Mouse (Mus musculus): ENCODE measurements around the gene Iqcf3. TPM values are rescaled to one million over a fixed set of nuclear protein-coding genes. Genes with fewer than 3 reads are reported as not detected.

The Iqcf3 gene
- polyA plus RNA-seq, 1 experiment from 2014 or later = not detected

GRCm38 (mm10) chr9:106576112-106576511 lies 14.7 kb upstream of the Iqcf3 start:
- no peaks in the 10 kb centered on the region for H3K4me1 ChIP-seq (ENCODE audit: control insufficient read depth, insufficient read depth, low read length)
- WGBS = 74% methylated on average over 2 of the region's 2 CpGs

GRCm38 (mm10) chr9:106573366-106573765 lies 11.9 kb upstream of the Iqcf3 start:
- 80% methylated on average over 5 of the region's 5 CpGs for WGBS
- H3K9me3 ChIP-seq (ENCODE audit: control insufficient read depth, low read depth, low read length) = no peaks in the 10 kb centered on the region
- H3K27ac ChIP-seq (ENCODE audit: low read length) = no peak overlapping the region
- H3K9ac ChIP-seq (replicated peaks; ENCODE audit: low read depth, low read length) = no peak overlapping the region
- no peak for ATAC-seq (ENCODE audit: insufficient number of reproducible peaks, insufficient read depth, low FRiP score, low read depth)
- H3K4me3 ChIP-seq (ENCODE audit: low read depth, low read length) = no peak overlapping the region
- no peak overlapping the region for H3K4me2 ChIP-seq (replicated peaks; ENCODE audit: low read depth, low read length)
- no peaks in the 10 kb centered on the region for H3K4me1 ChIP-seq (ENCODE audit: control insufficient read depth, insufficient read depth, low read length)
- no peaks in the 10 kb centered on the region for H3K36me3 ChIP-seq (ENCODE audit: control insufficient read depth, insufficient read depth, low read length)
- no peaks in the 10 kb centered on the region for H3K27me3 ChIP-seq (ENCODE audit: control insufficient read depth, insufficient read depth, low read length)

More at GRCm38 (mm10) chr9:106576112-106576511, 14.7 kb upstream of the Iqcf3 start:
- Histone ChIP-seq H3K36me3 (ENCODE audit: control insufficient read depth, insufficient read depth, low read length) (no peaks in the 10 kb centered on the region), H3K9me3 (ENCODE audit: control insufficient read depth, low read depth, low read length) (no peaks in the 10 kb centered on the region), H3K27ac (ENCODE audit: low read length) (no peak overlapping the region), H3K27me3 (ENCODE audit: control insufficient read depth, insufficient read depth, low read length) (no peaks in the 10 kb centered on the region), H3K4me3 (ENCODE audit: low read depth, low read length) (no peak overlapping the region), H3K4me2 (replicated peaks; ENCODE audit: low read depth, low read length) (no peak overlapping the region), H3K9ac (replicated peaks; ENCODE audit: low read depth, low read length) (no peak overlapping the region)
- ATAC-seq (ENCODE audit: insufficient number of reproducible peaks, insufficient read depth, low FRiP score, low read depth) = no peak

- no peaks in the 10 kb centered on the region for H3K9me3 ChIP-seq (ENCODE audit: control insufficient read depth, low read depth, low read length)
- no peak for ATAC-seq (ENCODE audit: insufficient number of reproducible peaks, insufficient read depth, low FRiP score, low read depth)
- no peak overlapping the region for H3K4me3 ChIP-seq (ENCODE audit: low read depth, low read length)
- no peak overlapping the region for H3K27ac ChIP-seq (ENCODE audit: low read length)
- no peak overlapping the region for H3K9ac ChIP-seq (replicated peaks; ENCODE audit: low read depth, low read length)
- H3K4me2 ChIP-seq (replicated peaks; ENCODE audit: low read depth, low read length) = no peak overlapping the region
- no peaks in the 10 kb centered on the region for H3K4me1 ChIP-seq (ENCODE audit: control insufficient read depth, insufficient read depth, low read length)
- 73% methylated on average over 2 of the region's 2 CpGs for whole genome bisulfite sequencing
- no peaks in the 10 kb centered on the region for H3K36me3 ChIP-seq (ENCODE audit: control insufficient read depth, insufficient read depth, low read length)
- H3K27me3 ChIP-seq (ENCODE audit: control insufficient read depth, insufficient read depth, low read length) = no peaks in the 10 kb centered on the region
Observed at GRCm38 (mm10) chr9:106572186-106572585, 10.8 kb upstream of the Iqcf3 start.

DNA sequence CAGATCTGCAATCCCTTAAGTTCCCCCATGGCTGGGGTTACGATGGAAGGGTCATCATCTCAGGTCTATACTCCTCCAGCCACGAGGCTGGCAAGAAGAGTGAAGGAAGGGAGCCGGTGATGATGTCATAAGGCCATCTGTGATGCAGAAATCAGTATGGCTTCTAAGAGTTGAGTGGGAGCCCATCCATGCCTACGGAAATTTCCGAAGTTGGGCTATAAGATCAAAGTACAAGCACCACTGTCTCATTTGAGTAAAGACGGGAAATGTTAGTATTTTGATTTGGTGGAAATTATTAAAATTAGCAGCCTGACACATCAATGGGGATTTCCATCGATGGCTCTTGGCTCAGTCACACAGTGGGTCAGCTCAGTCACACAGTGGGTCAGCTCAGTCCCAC lies 9.5 kb upstream of the Iqcf3 start, which contains the start of gene Iqcf4:
Iqcf4 (minus strand) TSS at position 101 of the 400 bp plus-strand sequence.
- H3K27me3 ChIP-seq (ENCODE audit: control insufficient read depth, insufficient read depth, low read length) = no peaks in the 10 kb centered on the region
- no peaks in the 10 kb centered on the region for H3K36me3 ChIP-seq (ENCODE audit: control insufficient read depth, insufficient read depth, low read length)
- no peaks in the 10 kb centered on the region for H3K4me1 ChIP-seq (ENCODE audit: control insufficient read depth, insufficient read depth, low read length)
- no peak for ATAC-seq (ENCODE audit: insufficient number of reproducible peaks, insufficient read depth, low FRiP score, low read depth)
- WGBS = 85% methylated on average over 7 of the region's 7 CpGs
- H3K9me3 ChIP-seq (ENCODE audit: control insufficient read depth, low read depth, low read length) = no peaks in the 10 kb centered on the region
- H3K4me2 ChIP-seq (replicated peaks; ENCODE audit: low read depth, low read length) = no peak within 1 kb of the TSS
- H3K4me3 ChIP-seq (ENCODE audit: low read depth, low read length) = no peak within 1 kb of the TSS
- H3K9ac ChIP-seq (replicated peaks; ENCODE audit: low read depth, low read length) = no peak within 1 kb of the TSS
- H3K27ac ChIP-seq (ENCODE audit: low read length) = no peak within 1 kb of the TSS

- ATAC-seq (ENCODE audit: insufficient number of reproducible peaks, insufficient read depth, low FRiP score, low read depth) = no peak
- Histone ChIP-seq H3K36me3 (ENCODE audit: control insufficient read depth, insufficient read depth, low read length) (no peaks in the 10 kb centered on the region), H3K27me3 (ENCODE audit: control insufficient read depth, insufficient read depth, low read length) (no peaks in the 10 kb centered on the region), H3K27ac (ENCODE audit: low read length) (no peak overlapping the region), H3K4me2 (replicated peaks; ENCODE audit: low read depth, low read length) (no peak overlapping the region), H3K4me1 (ENCODE audit: control insufficient read depth, insufficient read depth, low read length) (no peaks in the 10 kb centered on the region), H3K4me3 (ENCODE audit: low read depth, low read length) (no peak overlapping the region), H3K9me3 (ENCODE audit: control insufficient read depth, low read depth, low read length) (no peaks in the 10 kb centered on the region), H3K9ac (replicated peaks; ENCODE audit: low read depth, low read length) (no peak overlapping the region)
- 43% methylated on average over 11 of the region's 11 CpGs for WGBS
Observed at GRCm38 (mm10) chr9:106566437-106566836, 5.0 kb upstream of the Iqcf3 start.

GRCm38 (mm10) chr9:106564025-106564424 lies 2.6 kb upstream of the Iqcf3 start:
- no peak overlapping the region for H3K4me2 ChIP-seq (replicated peaks; ENCODE audit: low read depth, low read length)
- no peak overlapping the region for H3K4me3 ChIP-seq (ENCODE audit: low read depth, low read length)
- 78% methylated on average over 8 of the region's 8 CpGs for WGBS
- no peaks in the 10 kb centered on the region for H3K27me3 ChIP-seq (ENCODE audit: control insufficient read depth, insufficient read depth, low read length)
- ATAC-seq (ENCODE audit: insufficient number of reproducible peaks, insufficient read depth, low FRiP score, low read depth) = no peak
- H3K9ac ChIP-seq (replicated peaks; ENCODE audit: low read depth, low read length) = no peak overlapping the region
- no peaks in the 10 kb centered on the region for H3K4me1 ChIP-seq (ENCODE audit: control insufficient read depth, insufficient read depth, low read length)
- no peaks in the 10 kb centered on the region for H3K9me3 ChIP-seq (ENCODE audit: control insufficient read depth, low read depth, low read length)
- no peaks in the 10 kb centered on the region for H3K36me3 ChIP-seq (ENCODE audit: control insufficient read depth, insufficient read depth, low read length)
- no peak overlapping the region for H3K27ac ChIP-seq (ENCODE audit: low read length)

- Histone ChIP-seq H3K4me2 (replicated peaks; ENCODE audit: low read depth, low read length) (no peak overlapping the region), H3K4me3 (ENCODE audit: low read depth, low read length) (no peak overlapping the region), H3K27me3 (ENCODE audit: control insufficient read depth, insufficient read depth, low read length) (no peaks in the 10 kb centered on the region), H3K9ac (replicated peaks; ENCODE audit: low read depth, low read length) (no peak overlapping the region), H3K27ac (ENCODE audit: low read length) (no peak overlapping the region), H3K4me1 (ENCODE audit: control insufficient read depth, insufficient read depth, low read length) (no peaks in the 10 kb centered on the region), H3K36me3 (ENCODE audit: control insufficient read depth, insufficient read depth, low read length) (no peaks in the 10 kb centered on the region), H3K9me3 (ENCODE audit: control insufficient read depth, low read depth, low read length) (no peaks in the 10 kb centered on the region)
- ATAC-seq (ENCODE audit: insufficient number of reproducible peaks, insufficient read depth, low FRiP score, low read depth) = no peak
- WGBS = 90% methylated on average over 11 of the region's 11 CpGs
Observed at GRCm38 (mm10) chr9:106562291-106562690, 860 bp upstream of the Iqcf3 start.

GRCm38 (mm10) chr9:106534975-106535374 lies 26.5 kb downstream of the Iqcf3 start:
- H3K27me3 ChIP-seq (ENCODE audit: control insufficient read depth, insufficient read depth, low read length) = no peaks in the 10 kb centered on the region
- no peak for ATAC-seq (ENCODE audit: insufficient number of reproducible peaks, insufficient read depth, low FRiP score, low read depth)

DNA sequence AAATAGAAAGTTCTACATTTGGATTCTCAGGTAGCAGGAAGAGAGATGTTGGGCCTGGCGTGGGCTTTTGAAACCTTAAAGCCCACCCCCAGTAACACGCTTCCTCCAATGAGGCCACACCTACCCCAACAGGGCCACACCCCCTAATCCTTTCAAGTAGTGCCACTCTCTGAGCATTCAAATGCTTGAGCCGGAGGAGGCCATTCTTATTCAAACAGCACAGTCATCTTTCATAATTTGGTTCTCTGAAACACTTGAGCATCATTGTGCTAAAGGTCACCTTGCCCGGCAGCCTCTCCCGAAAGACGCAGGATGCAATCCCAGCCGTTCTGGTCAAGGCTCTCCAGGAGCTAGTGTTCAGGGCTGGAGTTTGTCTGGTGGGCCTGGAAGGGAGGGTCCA lies 27.1 kb downstream of the Iqcf3 start:
- no peak overlapping the region for H3K27ac ChIP-seq (ENCODE audit: low read length)
- ATAC-seq (ENCODE audit: insufficient number of reproducible peaks, insufficient read depth, low FRiP score, low read depth) = no peak
- 89% methylated on average over 7 of the region's 7 CpGs for WGBS

More at GRCm38 (mm10) chr9:106534975-106535374, 26.5 kb downstream of the Iqcf3 start:
- Histone ChIP-seq H3K4me1 (ENCODE audit: control insufficient read depth, insufficient read depth, low read length) (no peaks in the 10 kb centered on the region), H3K27ac (ENCODE audit: low read length) (no peak overlapping the region), H3K4me2 (replicated peaks; ENCODE audit: low read depth, low read length) (no peak overlapping the region), H3K9me3 (ENCODE audit: control insufficient read depth, low read depth, low read length) (no peaks in the 10 kb centered on the region), H3K4me3 (ENCODE audit: low read depth, low read length) (no peak overlapping the region), H3K36me3 (ENCODE audit: control insufficient read depth, insufficient read depth, low read length) (no peaks in the 10 kb centered on the region), H3K9ac (replicated peaks; ENCODE audit: low read depth, low read length) (no peak overlapping the region)
- 88% methylated on average over 11 of the region's 11 CpGs for WGBS

More for the DNA sequence above, 27.1 kb downstream of the Iqcf3 start:
- Histone ChIP-seq H3K36me3 (ENCODE audit: control insufficient read depth, insufficient read depth, low read length) (no peaks in the 10 kb centered on the region), H3K4me2 (replicated peaks; ENCODE audit: low read depth, low read length) (no peak overlapping the region), H3K27me3 (ENCODE audit: control insufficient read depth, insufficient read depth, low read length) (no peaks in the 10 kb centered on the region), H3K9me3 (ENCODE audit: control insufficient read depth, low read depth, low read length) (no peaks in the 10 kb centered on the region), H3K4me1 (ENCODE audit: control insufficient read depth, insufficient read depth, low read length) (no peaks in the 10 kb centered on the region), H3K4me3 (ENCODE audit: low read depth, low read length) (no peak overlapping the region), H3K9ac (replicated peaks; ENCODE audit: low read depth, low read length) (no peak overlapping the region)
